Mouse (Mus musculus): ENCODE measurements around the gene Tnnt1.

DNA sequence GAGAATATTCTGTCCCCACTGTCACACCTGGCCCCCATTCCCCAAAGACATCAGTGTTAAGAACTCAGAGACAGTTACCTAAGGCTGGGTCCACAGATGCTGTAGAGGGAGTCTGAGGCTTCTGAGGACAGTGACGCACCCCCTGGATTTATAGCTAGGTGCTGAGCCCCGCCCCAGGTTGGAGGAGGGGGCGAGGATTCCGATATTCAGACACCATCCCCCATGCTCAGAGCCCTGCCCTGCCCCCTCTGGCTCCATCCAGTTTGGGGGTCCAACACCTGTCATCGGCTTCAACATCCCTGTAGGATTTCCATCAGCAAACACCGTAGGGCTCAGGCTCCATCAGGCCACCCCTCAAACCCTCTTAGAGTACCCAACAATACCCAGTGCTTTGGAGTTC, 329 bp downstream of the Tnnt1 start:
- TF ChIP-seq CTCF (IDR thresholded peaks at IDR 0.05; ENCODE audit: low read depth), result no peak
- TF ChIP-seq EP300 (IDR thresholded peaks at IDR 0.05; ENCODE audit: low read depth), result no peak

All from liver, embryonic 14.5 days (tissue).